Mouse (Mus musculus): ENCODE measurements around the gene Gm10358.
"Not testable (repeated sequence)": the region's sequence is repeated elsewhere in the genome, so short reads cannot be mapped to it uniquely, and the experiment has no call there.

Gene Gm10358

DNA sequence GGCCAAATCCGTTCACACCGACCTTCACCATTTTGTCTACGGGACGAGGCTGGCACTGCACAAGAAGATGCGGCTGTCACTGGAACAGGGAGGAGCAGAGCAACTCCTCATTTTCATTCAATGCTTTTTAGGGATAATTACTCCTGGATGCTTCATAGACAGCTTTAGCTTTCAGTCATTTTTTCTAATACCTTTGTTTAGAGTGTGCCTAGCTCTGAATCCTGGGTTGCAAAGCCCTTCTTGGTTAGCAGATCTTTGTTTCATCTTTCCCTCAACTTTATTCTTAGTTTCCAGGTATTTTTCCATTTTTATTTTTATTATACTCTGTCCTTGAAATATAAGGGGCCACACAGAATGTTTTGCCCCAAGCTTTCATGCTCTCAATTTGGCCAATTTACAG lies at the start of gene Gm10358:
Gm10358 (minus strand) TSS at position 101 of the 400 bp plus-strand sequence.
- no peak for DNase-seq (ENCODE audit: low read depth, low spot score)

DNA sequence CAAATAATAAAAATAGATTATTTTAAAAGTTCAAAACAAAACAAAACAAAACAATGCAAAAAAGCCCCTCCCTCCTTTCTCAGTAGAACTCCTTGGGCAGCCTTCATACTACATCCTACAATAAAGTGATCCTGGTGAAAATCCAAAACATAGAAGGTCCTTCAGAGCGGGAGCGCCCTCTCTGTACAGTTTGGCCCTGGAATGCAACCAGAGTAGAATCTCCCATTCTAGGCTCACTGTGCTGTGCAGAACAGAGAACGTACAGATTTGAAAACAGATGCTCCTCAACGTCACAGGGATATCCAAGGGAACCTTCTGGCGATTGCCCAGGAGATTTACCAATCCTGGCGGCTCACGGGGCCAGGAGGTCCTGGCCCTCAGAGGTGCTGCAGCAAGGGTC lies 42.0 kb upstream of the Gm10358 start, which contains the start of gene Iqcm:
Iqcm (plus strand) TSS at position 301 of the 400 bp plus-strand sequence.
- DNase-seq (ENCODE audit: low read depth, low spot score): no peak

- DNase-seq (ENCODE audit: low read depth, low spot score): not testable (repeated sequence)
These were observed 9.3 kb upstream of the Gm10358 start for GRCm38 (mm10) chr8:75415696-75416095.

GRCm38 (mm10) chr8:75384770-75385290 lies 21.6 kb downstream of the Gm10358 start:
- DNase-seq (ENCODE audit: low read depth, low spot score): no peak

- no peak for DNase-seq (ENCODE audit: low read depth, low spot score)
These were observed 30.8 kb downstream of the Gm10358 start for GRCm38 (mm10) chr8:75375530-75376123.

DNA sequence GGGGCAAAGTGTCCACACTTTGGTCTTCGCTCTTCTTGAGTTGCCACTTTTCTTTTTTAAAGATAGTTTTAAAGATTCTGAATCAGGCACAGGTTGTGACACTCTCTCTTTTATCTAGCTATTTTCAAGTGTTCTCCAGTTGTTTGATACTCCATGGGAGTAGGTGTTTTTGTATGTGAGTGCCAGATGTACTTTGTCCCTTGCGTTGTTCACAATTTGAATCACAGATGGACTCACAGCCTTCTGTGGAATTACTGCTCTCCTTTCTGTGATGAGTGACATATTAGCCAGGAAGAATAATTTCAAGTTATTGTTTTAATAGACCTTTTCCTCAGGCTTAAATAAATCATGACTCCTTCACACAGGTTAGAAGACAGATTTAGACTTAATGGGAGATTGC lies 34.4 kb downstream of the Gm10358 start:
- no peak for DNase-seq (ENCODE audit: low read depth, low spot score)
